Mouse (Mus musculus) cerebral cortex, adult 2 months (tissue): Measurements from ENCODE around the gene Vps36.

Source experiments
- WGBS: fragments of 180-500 bp; shearing (Covaris S2); methylation state at CpG from one replicate; pipeline ENCODE4 v1.1.7; 2018; 5-methylcytosine and 5-hydroxymethylcytosine counted together

Gene Vps36

GRCm38 (mm10) chr8:22192660-22193431 is at the start of gene Vps36:
Vps36 (plus strand) TSS chr8:22192809.
- under 1% methylated on average over 73 of the region's 73 CpGs for WGBS

GRCm38 (mm10) chr8:22143764-22144491 is 48.7 kb upstream of the Vps36 start:
- WGBS, result 75% methylated on average over 1 of the region's 1 CpGs

DNA sequence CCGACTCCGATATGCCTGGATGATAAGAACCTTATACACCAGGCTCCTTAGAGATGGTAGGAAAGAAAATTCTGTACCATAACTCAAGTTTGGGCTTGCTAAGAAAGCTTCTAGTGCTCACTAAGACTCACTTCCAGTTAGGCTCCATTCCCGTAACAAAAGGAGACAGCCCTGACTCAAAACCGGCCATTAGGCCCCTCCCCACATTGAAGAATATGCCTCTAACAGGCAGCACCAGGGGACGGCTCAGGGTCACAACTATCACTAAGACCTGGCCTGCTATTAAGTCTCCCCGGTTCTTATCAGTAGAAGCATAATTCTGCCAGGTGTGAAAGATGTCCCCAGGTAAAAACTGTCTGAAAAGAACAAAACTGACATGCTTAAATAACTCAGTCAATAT is 46.8 kb upstream of the Vps36 start:
- 90% methylated on average over 6 of the region's 6 CpGs for WGBS

GRCm38 (mm10) chr8:22147706-22148366 is 44.8 kb upstream of the Vps36 start:
- WGBS, result 82% methylated on average over 9 of the region's 9 CpGs

DNA sequence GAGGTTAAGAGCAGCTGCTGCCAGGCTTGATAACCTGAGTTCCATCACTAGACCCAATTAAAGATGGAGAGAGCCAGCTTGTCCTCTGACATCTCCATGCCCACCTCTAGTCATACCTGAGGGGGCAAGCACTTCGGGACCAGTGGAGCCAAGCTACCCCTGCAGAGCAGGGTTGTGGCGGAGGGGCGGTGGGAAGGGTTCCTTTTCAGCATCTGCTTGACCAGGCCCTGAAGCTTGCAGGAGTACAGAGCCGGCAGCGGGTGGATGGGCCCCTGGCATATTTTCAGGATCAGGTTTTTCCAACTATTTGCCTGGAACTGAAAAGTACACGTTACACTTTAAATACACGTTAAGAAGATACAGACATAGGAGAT is 44.3 kb upstream of the Vps36 start:
- WGBS, result 93% methylated on average over 7 of the region's 7 CpGs

GRCm38 (mm10) chr8:22149643-22150344 is 42.8 kb upstream of the Vps36 start:
- 86% methylated on average over 11 of the region's 11 CpGs for WGBS

DNA sequence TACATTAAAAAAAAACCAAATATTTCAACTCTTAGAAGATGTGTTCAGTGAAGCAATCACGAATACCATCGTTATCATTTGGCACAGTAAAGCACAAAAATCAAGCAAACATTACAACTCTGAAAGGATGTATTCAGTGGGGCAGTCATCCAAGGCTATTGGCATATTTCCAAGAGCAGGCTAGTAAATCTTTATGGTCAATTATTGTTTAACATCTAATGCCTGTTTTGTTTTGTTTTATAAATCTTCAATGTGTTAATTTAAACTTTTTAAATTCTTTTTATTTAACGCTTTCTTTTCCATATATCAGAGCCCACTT is 42.3 kb upstream of the Vps36 start:
- WGBS, result 43% methylated on average over 3 of the region's 3 CpGs

DNA sequence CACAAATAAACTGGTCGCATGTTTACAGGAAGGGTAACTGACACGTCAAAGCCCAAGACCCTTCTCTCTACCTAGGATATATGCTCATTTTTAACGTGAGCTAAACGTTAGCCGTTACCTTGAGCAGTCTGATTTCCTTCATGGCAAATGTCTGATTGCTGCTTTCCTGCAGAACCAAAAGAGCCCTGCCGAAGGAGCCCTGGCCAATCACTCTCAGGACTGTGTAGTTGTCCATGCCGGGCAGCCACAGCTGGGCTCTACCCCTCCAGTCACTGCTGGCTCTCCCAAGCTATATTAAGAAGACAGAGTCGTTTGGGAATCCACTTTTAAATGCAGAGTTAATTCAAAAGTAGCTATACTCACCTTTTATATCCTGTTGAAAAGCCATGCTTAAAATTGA is 30.4 kb upstream of the Vps36 start:
- WGBS, result 85% methylated on average over 8 of the region's 8 CpGs

DNA sequence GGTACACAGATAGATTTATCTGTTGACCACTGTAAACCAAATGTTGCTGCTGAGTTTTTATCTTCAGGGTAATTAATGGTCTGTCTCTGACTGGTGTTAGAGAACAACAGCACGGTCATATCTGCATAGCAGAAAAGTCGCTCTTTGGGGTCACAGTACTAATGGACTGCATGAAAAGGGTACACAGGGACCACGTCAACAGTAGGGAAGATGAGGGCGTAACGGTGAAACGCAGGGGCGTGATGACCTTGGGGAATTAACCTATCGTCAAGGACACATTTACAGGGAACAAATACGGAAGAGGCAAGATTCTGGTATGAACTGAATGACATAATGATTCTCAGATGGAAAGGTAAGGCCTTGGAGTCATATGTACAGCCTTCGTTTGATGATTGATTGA is 28.2 kb upstream of the Vps36 start:
- 97% methylated on average over 10 of the region's 10 CpGs for WGBS

- WGBS, result 41% methylated on average over 10 of the region's 10 CpGs
Measured at GRCm38 (mm10) chr8:22165251-22166079, 27.1 kb upstream of the Vps36 start.

- WGBS, result 1% methylated on average over 42 of the region's 43 CpGs
Measured at GRCm38 (mm10) chr8:22166080-22166603, 26.5 kb upstream of the Vps36 start, which contains the start of gene Nek3. Nek3 (minus strand) TSS chr8:22166435.

DNA sequence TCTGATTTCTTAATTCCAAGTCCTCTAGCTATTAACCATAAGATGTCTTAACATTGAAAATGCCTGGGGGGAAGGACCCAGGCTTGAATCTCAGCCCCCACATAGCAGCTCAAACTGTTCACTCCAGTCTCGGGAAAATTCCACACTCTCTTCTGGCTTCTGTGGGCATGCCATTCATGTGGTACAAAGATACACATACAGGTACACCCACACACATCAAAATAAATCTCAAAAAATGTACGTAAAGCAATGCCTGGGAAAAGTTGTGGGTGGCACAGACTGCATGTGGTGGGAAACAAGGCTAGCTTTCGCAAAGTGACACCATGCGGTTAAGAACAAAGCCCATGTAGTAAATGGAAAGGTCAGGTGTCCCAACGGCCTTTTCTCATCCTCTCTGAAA is 23.4 kb upstream of the Vps36 start:
- WGBS, result 55% methylated on average over 5 of the region's 5 CpGs

GRCm38 (mm10) chr8:22175966-22176365 is 16.6 kb upstream of the Vps36 start:
- WGBS, result 98% methylated on average over 7 of the region's 7 CpGs

DNA sequence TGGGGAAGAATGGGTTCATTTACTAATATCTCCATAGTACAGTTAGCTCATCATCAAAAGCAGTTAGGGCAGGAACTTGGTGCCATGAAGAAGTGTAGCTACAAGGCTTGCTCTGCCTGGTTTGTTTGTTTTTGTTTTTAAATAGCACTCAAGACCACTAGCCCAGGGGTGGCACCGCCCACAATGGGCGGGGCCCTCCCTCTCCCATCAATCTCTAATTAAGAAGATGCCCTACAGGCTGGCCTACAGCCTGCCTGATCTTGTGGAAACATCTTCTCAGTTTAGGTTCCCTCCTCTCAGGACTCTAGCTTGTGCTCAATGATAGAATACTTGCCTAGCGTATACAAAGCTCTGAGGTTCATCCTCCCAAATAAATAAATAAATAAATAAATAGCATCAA is 7.7 kb upstream of the Vps36 start:
- 6% methylated on average over 3 of the region's 3 CpGs for WGBS

GRCm38 (mm10) chr8:22185431-22186397 is 6.9 kb upstream of the Vps36 start, which contains the start of gene Ckap2:
Ckap2 (minus strand) TSS chr8:22185819.
- 2% methylated on average over 63 of the region's 63 CpGs for WGBS

- 8% methylated on average over 12 of the region's 12 CpGs for WGBS
Measured at GRCm38 (mm10) chr8:22193432-22194010, 912 bp downstream of the Vps36 start.

DNA sequence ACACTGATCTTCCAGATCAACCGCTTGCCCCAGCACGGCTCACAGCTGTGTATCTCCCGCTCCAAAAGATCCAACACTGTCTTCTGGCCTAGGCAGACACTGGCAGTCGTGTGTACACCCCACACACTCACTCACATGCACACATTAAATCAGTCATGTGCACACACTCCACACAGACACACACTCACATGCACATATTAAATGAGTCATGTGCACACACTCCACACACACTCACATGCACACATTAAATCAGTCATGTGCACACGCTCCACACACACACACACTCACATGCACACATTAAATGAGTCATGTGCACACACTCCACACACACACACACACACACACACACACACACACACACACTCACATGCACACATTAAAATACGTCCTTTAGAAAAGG is 5.3 kb downstream of the Vps36 start:
- 70% methylated on average over 6 of the region's 6 CpGs for WGBS

- 98% methylated on average over 8 of the region's 8 CpGs for WGBS
Measured at GRCm38 (mm10) chr8:22199481-22199880, 6.9 kb downstream of the Vps36 start.

GRCm38 (mm10) chr8:22207535-22207934 is 14.9 kb downstream of the Vps36 start:
- 72% methylated on average over 4 of the region's 4 CpGs for WGBS
